Mouse (Mus musculus) hindbrain, embryonic 15.5 days (tissue): ENCODE measurements at regions not wholly inside any gene's neighbourhood (a gene's known extent, or its start where the extent isn't known, plus 50 kb on each side); places are given as distances from the start of the nearest gene placed in this dataset.
A peak's percentile ranks its signal among the peaks of the same experiment; 100 is the strongest.
"Not testable (repeated sequence)": the region's sequence is repeated elsewhere in the genome, so short reads cannot be mapped to it uniquely, and the experiment has no call there.

Source experiments
- ATAC-seq: fragments of 200-750 bp; cut with Nextera tagmentation; 2 replicates; pipeline ENCODE4 v1.8.0; 2017; ENCODE audit warnings: low read depth, moderate number of reproducible peaks, moderate TSS enrichment; ENCODE audit not compliant: low FRiP score
- H3K27ac ChIP-seq: fragments of 300-500 bp; sonication (generic); replicated peaks from 2 replicates; pipeline ENCODE4 v1.5.1; 2015; ENCODE audit warnings: mild to moderate bottlenecking, inconsistent platforms
- H3K27me3 ChIP-seq: fragments of 300-500 bp; sonication (generic); 2 replicates; pipeline ENCODE4 v1.6.1; 2015; ENCODE audit warnings: control low read depth, inconsistent platforms
- H3K36me3 ChIP-seq: fragments of 300-500 bp; sonication (generic); 2 replicates; pipeline ENCODE4 v1.6.1; 2015; ENCODE audit warnings: control low read depth, inconsistent platforms
- H3K4me1 ChIP-seq: fragments of 300-500 bp; sonication (generic); replicated peaks from 2 replicates; pipeline ENCODE4 v1.6.1; 2015; ENCODE audit warnings: control low read depth, inconsistent platforms
- H3K4me2 ChIP-seq: fragments of 300-500 bp; sonication (generic); 2 replicates; pipeline ENCODE4 v1.6.1; 2015; ENCODE audit warnings: moderate library complexity, mild to moderate bottlenecking, inconsistent platforms
- H3K4me3 ChIP-seq: fragments of 300-500 bp; sonication (generic); 2 replicates; pipeline ENCODE4 v1.5.1; 2015; ENCODE audit warnings: mild to moderate bottlenecking, inconsistent platforms
- H3K9ac ChIP-seq: fragments of 300-500 bp; sonication (generic); 2 replicates; pipeline ENCODE4 v1.6.1; 2015; ENCODE audit warnings: inconsistent platforms
- H3K9me3 ChIP-seq: fragments of 300-500 bp; sonication (generic); 2 replicates; pipeline ENCODE4 v1.6.1; 2016; ENCODE audit warnings: control low read depth, inconsistent platforms
- WGBS: fragments of 180-500 bp; shearing (Covaris S2); methylation state at CpG from one replicate; pipeline ENCODE4 v1.1.7; 2015; 5-methylcytosine and 5-hydroxymethylcytosine counted together

- H3K27me3 ChIP-seq, result no peaks in the 10 kb centered on the region
- no peak overlapping the region for H3K27ac ChIP-seq
- H3K4me1 ChIP-seq, result no peaks in the 10 kb centered on the region
- 91% methylated on average over 2 of the region's 2 CpGs for WGBS
- H3K4me3 ChIP-seq, result no peak overlapping the region
- H3K36me3 ChIP-seq, result no peaks in the 10 kb centered on the region
- no peak for ATAC-seq
- no peak overlapping the region for H3K9ac ChIP-seq
- no peaks in the 10 kb centered on the region for H3K9me3 ChIP-seq
- no peak overlapping the region for H3K4me2 ChIP-seq
These were observed 67.5 kb upstream of the Map9 start for GRCm38 (mm10) chr3:82290373-82290772.

- Histone ChIP-seq H3K4me3 (no peak overlapping the region), H3K9ac (no peak overlapping the region), H3K27ac (no peak overlapping the region), H3K27me3 (no peaks in the 10 kb centered on the region), H3K4me2 (no peak overlapping the region), H3K36me3 (no peaks in the 10 kb centered on the region), H3K4me1 (no peaks in the 10 kb centered on the region), H3K9me3 (no peaks in the 10 kb centered on the region)
- WGBS, result 80% methylated on average over 6 of the region's 6 CpGs
- no peak for ATAC-seq
These were observed 68.8 kb upstream of the Map9 start for GRCm38 (mm10) chr3:82288996-82289395.

GRCm38 (mm10) chr3:82276977-82277714 is 80.7 kb upstream of the Map9 start:
- H3K27me3 ChIP-seq, result no peaks in the 10 kb centered on the region
- no peak for ATAC-seq
- no peak overlapping the region for H3K4me3 ChIP-seq
- peaks cover 19% of the 10 kb centered on the region for H3K4me1 ChIP-seq
- no peak overlapping the region for H3K9ac ChIP-seq
- no peaks in the 10 kb centered on the region for H3K9me3 ChIP-seq
- no peak overlapping the region for H3K4me2 ChIP-seq
- H3K36me3 ChIP-seq, result no peaks in the 10 kb centered on the region
- H3K27ac ChIP-seq, result no peak overlapping the region

DNA sequence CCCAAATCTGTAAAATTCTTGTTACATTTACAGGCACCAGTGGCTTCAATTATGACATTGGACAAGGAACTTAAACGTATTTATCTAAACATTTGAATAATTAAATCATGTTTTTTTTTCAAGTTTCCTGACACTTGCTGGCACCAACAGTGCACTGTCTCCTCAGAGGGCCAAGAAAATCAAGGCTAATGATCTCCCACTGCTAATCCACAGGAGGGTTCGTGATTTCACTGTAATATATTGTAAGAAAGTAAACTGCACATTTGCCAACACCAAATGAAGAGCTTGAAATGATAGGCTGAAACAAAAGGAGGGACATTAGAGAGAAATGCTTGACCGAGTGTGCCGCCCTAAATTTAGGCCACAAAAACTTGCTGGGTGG is 82.0 kb upstream of the Map9 start:
- Histone ChIP-seq H3K27me3 (no peaks in the 10 kb centered on the region), H3K4me1 (peaks cover 19% of the 10 kb centered on the region), H3K9ac (no peak overlapping the region), H3K4me3 (no peak overlapping the region), H3K9me3 (no peaks in the 10 kb centered on the region), H3K27ac (no peak overlapping the region), H3K36me3 (no peaks in the 10 kb centered on the region), H3K4me2 (no peak overlapping the region)
- WGBS, result 50% methylated on average over 4 of the region's 4 CpGs
- peak; percentile 66; the same call in 1 of the 2 replicates for ATAC-seq

- Histone ChIP-seq H3K4me2 (0 out of 2 replicates have a peak overlapping the region, but pooled peaks have one; percentile 11), H3K4me1 (peaks cover 19% of the 10 kb centered on the region), H3K27ac (peak overlapping the region; percentile 75), H3K4me3 (no peak overlapping the region), H3K27me3 (no peaks in the 10 kb centered on the region), H3K9me3 (no peaks in the 10 kb centered on the region), H3K36me3 (no peaks in the 10 kb centered on the region), H3K9ac (no peak overlapping the region)
- WGBS, result 37% methylated on average over 7 of the region's 7 CpGs
- peak; percentile 57 for ATAC-seq
These were observed 82.7 kb upstream of the Map9 start for GRCm38 (mm10) chr3:82274945-82275821.

DNA sequence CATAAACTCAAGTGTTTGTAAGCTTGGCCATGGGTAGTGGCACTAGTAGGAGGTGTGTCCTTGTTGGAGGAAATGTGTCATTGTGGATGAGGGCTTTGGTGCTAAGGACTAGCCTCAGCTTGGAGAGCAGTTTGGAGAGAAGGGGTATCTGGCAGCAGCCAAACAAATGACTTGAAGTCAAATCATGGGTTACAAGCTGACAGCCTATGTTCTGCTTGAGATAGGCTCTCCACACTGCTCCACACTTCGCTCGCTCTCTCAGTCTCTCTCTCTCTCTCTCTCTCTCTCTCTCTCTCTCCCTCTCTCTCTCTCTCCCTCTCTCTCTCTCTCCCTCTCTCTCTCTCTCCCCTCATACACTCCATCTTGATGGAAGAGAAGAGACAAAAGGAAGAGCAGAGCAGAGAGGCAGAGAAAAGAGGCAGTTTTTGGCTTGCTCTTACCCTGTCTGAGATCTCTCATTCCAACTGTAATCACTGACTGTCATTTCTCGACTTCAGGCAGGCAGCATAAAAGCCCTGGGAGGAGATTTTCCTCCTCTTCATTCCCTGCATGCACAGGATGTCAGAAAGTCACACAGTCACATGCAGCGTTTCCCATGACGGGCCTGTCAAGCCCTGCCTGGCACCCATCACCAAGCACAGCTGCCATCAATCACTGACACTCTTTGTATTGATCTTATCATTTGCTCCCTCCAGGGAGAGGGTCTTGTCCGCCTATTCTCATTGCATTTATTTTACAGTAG is 83.5 kb upstream of the Map9 start:
- 0 out of 2 replicates have a peak overlapping the region, but pooled peaks have one; percentile 11 for H3K4me2 ChIP-seq
- H3K27me3 ChIP-seq, result no peaks in the 10 kb centered on the region
- no peaks in the 10 kb centered on the region for H3K36me3 ChIP-seq
- ATAC-seq, result peak; percentile 80
- no peak overlapping the region for H3K9ac ChIP-seq
- WGBS, result 30% methylated on average over 6 of the region's 6 CpGs
- H3K9me3 ChIP-seq, result no peaks in the 10 kb centered on the region
- H3K4me1 ChIP-seq, result peaks cover 19% of the 10 kb centered on the region
- H3K4me3 ChIP-seq, result no peak overlapping the region
- H3K27ac ChIP-seq, result peak overlapping the region; percentile 75

GRCm38 (mm10) chr3:82273511-82273910 is 84.3 kb upstream of the Map9 start:
- not testable (repeated sequence) for ATAC-seq, H3K27me3 ChIP-seq, H3K36me3 ChIP-seq, H3K4me2 ChIP-seq, H3K9ac ChIP-seq, H3K27ac ChIP-seq, H3K4me3 ChIP-seq, H3K9me3 ChIP-seq
- WGBS, result 92% methylated on average over 2 of the region's 2 CpGs
- H3K4me1 ChIP-seq, result peaks cover 19% of the 10 kb centered on the region

DNA sequence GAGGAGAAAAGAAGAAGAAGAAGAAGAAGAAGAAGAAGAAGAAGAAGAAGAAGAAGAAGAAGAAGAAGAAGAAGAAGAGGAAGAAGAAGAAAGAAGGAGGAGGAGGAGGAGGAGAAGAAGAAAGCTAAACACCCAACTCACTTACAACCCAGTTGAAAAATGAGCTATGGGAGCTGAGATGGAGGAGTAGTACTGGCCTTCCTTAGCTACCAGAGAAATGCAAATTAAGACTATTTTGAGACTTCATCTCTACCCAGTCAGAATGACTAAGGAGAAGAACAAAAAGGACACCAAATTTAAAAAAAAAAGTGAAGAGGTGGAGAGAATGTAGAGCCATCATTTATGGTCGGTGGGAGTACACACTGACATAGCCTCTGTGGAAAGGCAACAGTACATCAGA is 85.9 kb upstream of the Map9 start:
- WGBS, result 91% methylated on average over 1 of the region's 1 CpGs
- H3K4me1 ChIP-seq, result peaks cover 19% of the 10 kb centered on the region
- no peaks in the 10 kb centered on the region for H3K27me3 ChIP-seq
- no peak overlapping the region for H3K4me3 ChIP-seq
- ATAC-seq, result no peak
- H3K4me2 ChIP-seq, result no peak overlapping the region
- H3K9ac ChIP-seq, result no peak overlapping the region
- no peak overlapping the region for H3K27ac ChIP-seq
- H3K36me3 ChIP-seq, result no peaks in the 10 kb centered on the region
- H3K9me3 ChIP-seq, result no peaks in the 10 kb centered on the region

DNA sequence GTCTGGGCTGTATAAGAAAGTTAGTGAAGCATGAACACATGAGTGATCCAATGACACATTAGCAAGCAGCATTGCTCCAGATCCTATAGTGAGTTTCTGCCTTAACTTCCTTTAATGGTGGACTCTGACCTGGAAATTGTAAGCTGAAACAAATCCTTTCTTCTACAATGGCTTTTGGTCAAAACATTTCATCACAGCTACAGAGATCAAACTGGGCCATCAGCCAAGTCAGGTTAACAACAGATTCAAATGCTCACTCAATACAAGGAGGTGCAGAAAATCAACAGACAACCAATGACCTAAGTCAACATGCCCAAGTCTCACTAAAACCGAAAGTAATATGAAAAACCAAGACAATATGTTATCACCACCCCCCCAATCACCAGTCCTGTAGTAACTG is 91.9 kb upstream of the Map9 start:
- Histone ChIP-seq H3K9me3 (no peaks in the 10 kb centered on the region), H3K4me3 (no peak overlapping the region), H3K4me2 (no peak overlapping the region), H3K9ac (no peak overlapping the region), H3K27ac (no peak overlapping the region), H3K36me3 (no peaks in the 10 kb centered on the region), H3K4me1 (no peaks in the 10 kb centered on the region), H3K27me3 (no peaks in the 10 kb centered on the region)
- 93% methylated on average over 1 of the region's 1 CpGs for WGBS
- no peak for ATAC-seq

GRCm38 (mm10) chr3:82261976-82262375 is 95.9 kb upstream of the Map9 start:
- WGBS, result 91% methylated on average over 3 of the region's 3 CpGs

GRCm38 (mm10) chr3:82259986-82260652 is 97.7 kb upstream of the Map9 start:
- H3K4me3 ChIP-seq, result no peak overlapping the region
- ATAC-seq, result no peak
- no peaks in the 10 kb centered on the region for H3K27me3 ChIP-seq
- H3K27ac ChIP-seq, result no peak overlapping the region
- H3K9ac ChIP-seq, result no peak overlapping the region
- H3K4me1 ChIP-seq, result no peaks in the 10 kb centered on the region
- 89% methylated on average over 4 of the region's 4 CpGs for WGBS
- no peaks in the 10 kb centered on the region for H3K9me3 ChIP-seq
- H3K4me2 ChIP-seq, result no peak overlapping the region
- H3K36me3 ChIP-seq, result no peaks in the 10 kb centered on the region

More at GRCm38 (mm10) chr3:82261976-82262375, 95.9 kb upstream of the Map9 start:
- Histone ChIP-seq H3K4me2 (no peak overlapping the region), H3K36me3 (no peaks in the 10 kb centered on the region), H3K27ac (no peak overlapping the region), H3K27me3 (no peaks in the 10 kb centered on the region), H3K4me3 (no peak overlapping the region), H3K9ac (no peak overlapping the region), H3K9me3 (no peaks in the 10 kb centered on the region), H3K4me1 (no peaks in the 10 kb centered on the region)
- ATAC-seq, result no peak
